Mouse (Mus musculus) kidney, adult 2 months (tissue): ENCODE data around the gene Cacnb4.

Experiments used
- CTCF ChIP-seq: fragments of 200-500 bp; conservative IDR thresholded peaks from 2 replicates; pipeline ENCODE4 v1.5.1; 2011; ENCODE audit warnings: low read depth, mild to moderate bottlenecking, control low read depth, low read length, moderate library complexity, mixed read lengths; ENCODE audit not compliant: insufficient read depth, insufficient read length
- POLR2A ChIP-seq: fragments of 200-500 bp; IDR thresholded peaks from one replicate; pipeline ENCODE4 v1.6.1; 2011; ENCODE audit warnings: low read depth, low read length, control low read depth

- TF ChIP-seq CTCF (no peak), POLR2A (no peak)
Observed at GRCm38 (mm10) chr2:52673172-52673571, 3.5 kb downstream of the Cacnb4 start.
